Mouse (Mus musculus) MEL (cell line): ENCODE measurements at regions not wholly inside any gene's neighbourhood (a gene's known extent, or its start where the extent isn't known, plus 50 kb on each side); places are given as distances from the start of the nearest gene placed in this dataset.

ENCODE experiments used
- DNase-seq: peaks from one replicate; pipeline ENCODE4 v3.0.0; 2011; ENCODE audit warnings: low read depth, low spot score
- H3K27ac ChIP-seq: 2 replicates; pipeline ENCODE4 v1.5.1; 2012; ENCODE audit warnings: low read depth, mild to moderate bottlenecking, control low read depth, low read length, moderate library complexity; ENCODE audit not compliant: control insufficient read depth
- H3K27me3 ChIP-seq, 2 experiments: fragments of 150-350 bp in 1 of 2; sonication (generic) in 1 of 2; 2 replicates each; pipeline ENCODE4 v1.6.1; 2012; ENCODE audit warnings: low read length in 2 of 2, mild to moderate bottlenecking in 2 of 2, improper control_type of control experiment in 1 of 2, moderate library complexity in 1 of 2; ENCODE audit not compliant: insufficient read depth in 2 of 2, control insufficient read depth in 1 of 2
- H3K36me3 ChIP-seq, 2 experiments: 2 replicates each; pipeline ENCODE4 v1.6.1; 2012 to 2014; ENCODE audit warnings: low read length in 2 of 2, improper control_type of control experiment in 1 of 2, inconsistent platforms in 1 of 2, mild to moderate bottlenecking in 1 of 2; ENCODE audit not compliant: insufficient read depth in 2 of 2, control insufficient read depth in 1 of 2
- H3K4me1 ChIP-seq, 2 experiments: fragments of 150-350 bp in 1 of 2; sonication (generic) in 1 of 2; 2 replicates each; pipeline ENCODE4 v1.6.1; 2012; ENCODE audit warnings: low read length in 2 of 2, improper control_type of control experiment in 1 of 2, mild to moderate bottlenecking in 1 of 2; ENCODE audit not compliant: insufficient read depth in 2 of 2, control insufficient read depth in 1 of 2
- H3K4me3 ChIP-seq, 2 experiments: fragments of 150-350 bp in 1 of 2; sonication (generic) in 1 of 2; 2 replicates each; pipeline ENCODE4 v1.5.1; 2012; ENCODE audit warnings: low read depth in 2 of 2, low read length in 2 of 2, mild to moderate bottlenecking in 2 of 2, moderate library complexity in 2 of 2, control low read depth in 1 of 2, improper control_type of control experiment in 1 of 2; ENCODE audit not compliant: control insufficient read depth in 1 of 2, insufficient read depth in 1 of 2
- H3K79me2 ChIP-seq: 2 replicates; pipeline ENCODE4 v1.6.1; 2012; ENCODE audit warnings: mild to moderate bottlenecking, low read length, moderate library complexity; ENCODE audit not compliant: control insufficient read depth, poor library complexity, insufficient read depth
- H3K9ac ChIP-seq: 2 replicates; pipeline ENCODE4 v1.6.1; 2012; ENCODE audit warnings: low read depth, mild to moderate bottlenecking, control low read depth, low read length, moderate library complexity; ENCODE audit not compliant: control insufficient read depth, poor library complexity, severe bottlenecking
- H3K9me3 ChIP-seq: fragments of 150-350 bp; sonication (generic); replicated peaks from 2 replicates; pipeline ENCODE4 v1.6.1; 2012; ENCODE audit warnings: mild to moderate bottlenecking, low read length, improper control_type of control experiment, moderate library complexity; ENCODE audit not compliant: insufficient read depth
- CHD1 ChIP-seq: IDR thresholded peaks from 2 replicates; pipeline ENCODE4 v1.6.1; 2012; ENCODE audit warnings: low read depth, mild to moderate bottlenecking, inconsistent platforms, low read length, improper control_type of control experiment
- CTCF ChIP-seq, 3 experiments: IDR thresholded peaks in 2 of 3; conservative IDR thresholded peaks in 1 of 3; 2 replicates each; pipeline ENCODE4 v1.5.1; 2011 to 2012; ENCODE audit warnings: low read length in 3 of 3, low read depth in 2 of 3, mild to moderate bottlenecking in 2 of 3, improper control_type of control experiment in 1 of 3, inconsistent platforms in 1 of 3, mixed read lengths in 1 of 3, moderate library complexity in 1 of 3; ENCODE audit not compliant: control insufficient read depth in 1 of 3, insufficient read depth in 1 of 3, poor library complexity in 1 of 3, severe bottlenecking in 1 of 3
- E2F4 ChIP-seq: IDR thresholded peaks from 2 replicates; pipeline ENCODE4 v1.6.1; 2011; ENCODE audit warnings: low read depth, low read length, improper control_type of control experiment, borderline replicate concordance
- ELF1 ChIP-seq: IDR thresholded peaks from 2 replicates; pipeline ENCODE4 v1.6.1; 2014; ENCODE audit warnings: low read depth, mild to moderate bottlenecking, inconsistent platforms, low read length, improper control_type of control experiment, moderate library complexity
- EP300 ChIP-seq, 2 experiments: IDR thresholded peaks; 2 replicates each; pipeline ENCODE4 v1.6.1; 2011; ENCODE audit warnings: improper control_type of control experiment in 2 of 2, low read length in 2 of 2, low read depth in 1 of 2, mild to moderate bottlenecking in 1 of 2
- ETS1 ChIP-seq: IDR thresholded peaks from 2 replicates; pipeline ENCODE4 v1.6.1; 2012; ENCODE audit warnings: low read depth, mild to moderate bottlenecking, inconsistent platforms, low read length, improper control_type of control experiment, moderate library complexity
- GABPA ChIP-seq: IDR thresholded peaks from 2 replicates; pipeline ENCODE4 v1.6.1; 2012; ENCODE audit warnings: low read depth, mild to moderate bottlenecking, inconsistent platforms, low read length, improper control_type of control experiment, moderate library complexity
- GATA1 ChIP-seq: IDR thresholded peaks from 2 replicates; pipeline ENCODE4 v1.6.1; 2011; ENCODE audit warnings: low read depth, low read length, improper control_type of control experiment
- JUND ChIP-seq: IDR thresholded peaks from 2 replicates; pipeline ENCODE4 v1.6.1; 2011; ENCODE audit warnings: low read depth, mild to moderate bottlenecking, improper control_type of control experiment, low read length
- MAFK ChIP-seq: IDR thresholded peaks from 2 replicates; pipeline ENCODE4 v1.6.1; 2011; ENCODE audit warnings: low read depth, mild to moderate bottlenecking, low read length, improper control_type of control experiment, borderline replicate concordance
- MAX ChIP-seq: IDR thresholded peaks from 2 replicates; pipeline ENCODE4 v1.6.1; 2011; ENCODE audit warnings: low read length, improper control_type of control experiment
- MEF2A ChIP-seq: IDR thresholded peaks from 2 replicates; pipeline ENCODE4 v1.6.1; 2014; ENCODE audit warnings: low read depth, mild to moderate bottlenecking, inconsistent platforms, low read length, improper control_type of control experiment; ENCODE audit not compliant: poor library complexity, insufficient replicate concordance, severe bottlenecking; ENCODE audit errors: extremely low read depth
- MXI1 ChIP-seq: IDR thresholded peaks from 2 replicates; pipeline ENCODE4 v1.6.1; 2011; ENCODE audit warnings: mild to moderate bottlenecking, low read depth, low read length, improper control_type of control experiment
- MYC ChIP-seq: IDR thresholded peaks from 2 replicates; pipeline ENCODE4 v1.6.1; 2011; ENCODE audit warnings: low read depth, mild to moderate bottlenecking, low read length, improper control_type of control experiment, moderate library complexity
- NRF1 ChIP-seq: IDR thresholded peaks from 2 replicates; pipeline ENCODE4 v1.6.1; 2014; ENCODE audit warnings: low read depth, mild to moderate bottlenecking, inconsistent platforms, low read length, improper control_type of control experiment, moderate library complexity; ENCODE audit not compliant: poor library complexity, insufficient read depth, severe bottlenecking
- POLR2A ChIP-seq, 2 experiments: IDR thresholded peaks; 2 replicates each; pipeline ENCODE4 v1.6.1; 2011 to 2012; ENCODE audit warnings: low read length in 2 of 2, mild to moderate bottlenecking in 2 of 2, control low read depth in 1 of 2, improper control_type of control experiment in 1 of 2, low read depth in 1 of 2, moderate library complexity in 1 of 2; ENCODE audit not compliant: control insufficient read depth in 1 of 2, insufficient read depth in 1 of 2, poor library complexity in 1 of 2
- POLR2AphosphoS5 ChIP-seq: IDR thresholded peaks from 2 replicates; pipeline ENCODE4 v1.6.1; 2012; ENCODE audit warnings: low read depth, borderline replicate concordance, mild to moderate bottlenecking, inconsistent platforms, low read length, moderate library complexity, mixed read lengths
- RAD21 ChIP-seq: IDR thresholded peaks from 2 replicates; pipeline ENCODE4 v1.6.1; 2011; ENCODE audit warnings: mild to moderate bottlenecking, low read depth, low read length, improper control_type of control experiment
- RCOR1 ChIP-seq: IDR thresholded peaks from 2 replicates; pipeline ENCODE4 v1.6.1; 2012; ENCODE audit warnings: low read depth, mild to moderate bottlenecking, inconsistent platforms, low read length, improper control_type of control experiment
- SMC3 ChIP-seq: IDR thresholded peaks from 2 replicates; pipeline ENCODE4 v1.6.1; 2011; ENCODE audit warnings: low read depth, low read length, improper control_type of control experiment
- TAL1 ChIP-seq: IDR thresholded peaks from 2 replicates; pipeline ENCODE4 v1.6.1; 2012; ENCODE audit warnings: mild to moderate bottlenecking, inconsistent platforms, low read length, moderate library complexity, mixed read lengths
- TBP ChIP-seq: IDR thresholded peaks from 2 replicates; pipeline ENCODE4 v1.8.0; 2011; ENCODE audit warnings: low read depth, low read length, improper control_type of control experiment
- TCF12 ChIP-seq: IDR thresholded peaks from 2 replicates; pipeline ENCODE4 v1.6.1; 2014; ENCODE audit warnings: low read depth, mild to moderate bottlenecking, inconsistent platforms, low read length, improper control_type of control experiment, moderate library complexity
- UBTF ChIP-seq: IDR thresholded peaks from 2 replicates; pipeline ENCODE4 v1.6.1; 2012; ENCODE audit warnings: low read depth, mild to moderate bottlenecking, inconsistent platforms, low read length, improper control_type of control experiment, moderate library complexity, borderline replicate concordance; ENCODE audit not compliant: insufficient read depth
- USF1 ChIP-seq: IDR thresholded peaks from 2 replicates; pipeline ENCODE4 v1.6.1; 2014; ENCODE audit warnings: low read depth, mild to moderate bottlenecking, inconsistent platforms, low read length, improper control_type of control experiment, moderate library complexity
- USF2 ChIP-seq, 2 experiments: IDR thresholded peaks; 2 replicates each; pipeline ENCODE4 v1.6.1; 2011 to 2012; ENCODE audit warnings: improper control_type of control experiment in 2 of 2, low read length in 2 of 2, borderline replicate concordance in 1 of 2, inconsistent platforms in 1 of 2, low read depth in 1 of 2, mild to moderate bottlenecking in 1 of 2; ENCODE audit not compliant: insufficient read depth in 1 of 2
- ZMIZ1 ChIP-seq: IDR thresholded peaks from 2 replicates; pipeline ENCODE4 v1.6.1; 2012; ENCODE audit warnings: low read depth, mild to moderate bottlenecking, inconsistent platforms, low read length, improper control_type of control experiment, moderate library complexity
- ZNF384 ChIP-seq: IDR thresholded peaks from 2 replicates; pipeline ENCODE4 v1.6.1; 2012; ENCODE audit warnings: low read depth, mild to moderate bottlenecking, inconsistent platforms, low read length, improper control_type of control experiment

- H3K27me3 ChIP-seq: no peaks in the 10 kb centered on the region
- no peaks in the 10 kb centered on the region for H3K4me1 ChIP-seq
- H3K36me3 ChIP-seq: no peaks in the 10 kb centered on the region
- H3K27ac ChIP-seq: no peak overlapping the region
- no peak overlapping the region for H3K9ac ChIP-seq
- no peaks in the 10 kb centered on the region for H3K9me3 ChIP-seq
- no peak overlapping the region for H3K4me3 ChIP-seq
- no peaks in the 10 kb centered on the region for H3K79me2 ChIP-seq
- no peak for TF ChIP-seq EP300 (IDR thresholded peaks at IDR 0.05; ENCODE audit: low read depth in 1 of 2, low read length in 2 of 2)
- no peak for TF ChIP-seq GABPA
- no peak for TF ChIP-seq CHD1
- no peak for TF ChIP-seq MYC
- TF ChIP-seq POLR2A (IDR thresholded peaks at IDR 0.05; ENCODE audit: control insufficient read depth in 1 of 2, insufficient read depth in 1 of 2, low read depth in 1 of 2, low read length in 2 of 2, poor library complexity in 1 of 2): no peak
- no peak for TF ChIP-seq POLR2AphosphoS5
- TF ChIP-seq TAL1: no peak
- no peak for TF ChIP-seq SMC3
- TF ChIP-seq MXI1: no peak
- TF ChIP-seq UBTF: no peak
- TF ChIP-seq MEF2A: no peak
- no peak for TF ChIP-seq ELF1
- no peak for TF ChIP-seq ZNF384
- TF ChIP-seq CTCF (IDR thresholded peaks at IDR 0.05 in 2 of 3, conservative IDR thresholded peaks at IDR 0.05 in 1 of 3; ENCODE audit: control insufficient read depth in 1 of 3, insufficient read depth in 1 of 3, low read depth in 2 of 3, low read length in 3 of 3, poor library complexity in 1 of 3, severe bottlenecking in 1 of 3): no peak
- no peak for TF ChIP-seq MAFK
- no peak for TF ChIP-seq E2F4
- TF ChIP-seq USF2 (IDR thresholded peaks at IDR 0.05; ENCODE audit: borderline replicate concordance in 1 of 2, insufficient read depth in 1 of 2, low read depth in 1 of 2, low read length in 2 of 2): no peak
- TF ChIP-seq USF1: no peak
- no peak for DNase-seq
Measured at GRCm38 (mm10) chr14:33797551-33798303, 125.7 kb upstream of the Gdf10 start.

- no peak for DNase-seq
- Histone ChIP-seq H3K4me3 (no peak overlapping the region), H3K27me3 (no peaks in the 10 kb centered on the region), H3K36me3 (no peaks in the 10 kb centered on the region), H3K9ac (no peak overlapping the region), H3K9me3 (no peaks in the 10 kb centered on the region), H3K4me1 (no peaks in the 10 kb centered on the region), H3K79me2 (no peaks in the 10 kb centered on the region), H3K27ac (no peak overlapping the region)
- TF ChIP-seq MAX: no peak
- TF ChIP-seq MXI1: no peak
- TF ChIP-seq TBP: no peak
- no peak for TF ChIP-seq MEF2A
- no peak for TF ChIP-seq RAD21
- no peak for TF ChIP-seq CHD1
- no peak for TF ChIP-seq ETS1
- no peak for TF ChIP-seq POLR2AphosphoS5
- no peak for TF ChIP-seq NRF1
- no peak for TF ChIP-seq GABPA
- TF ChIP-seq MAFK: no peak
- no peak for TF ChIP-seq JUND
- TF ChIP-seq GATA1: no peak
- TF ChIP-seq E2F4: no peak
- TF ChIP-seq USF2 (IDR thresholded peaks at IDR 0.05; ENCODE audit: borderline replicate concordance in 1 of 2, insufficient read depth in 1 of 2, low read depth in 1 of 2, low read length in 2 of 2): no peak
- TF ChIP-seq RCOR1: no peak
- no peak for TF ChIP-seq TAL1
- TF ChIP-seq TCF12: no peak
- TF ChIP-seq EP300 (IDR thresholded peaks at IDR 0.05; ENCODE audit: low read depth in 1 of 2, low read length in 2 of 2): no peak
- TF ChIP-seq ZMIZ1: no peak
Measured at GRCm38 (mm10) chr14:33804321-33804720, 119.1 kb upstream of the Gdf10 start.
